Mouse (Mus musculus) Patski (cell line): ENCODE data around the gene Arhgap31. TPM values are rescaled to one million over a fixed set of nuclear protein-coding genes. Genes with fewer than 3 reads are reported as not detected.
A peak's percentile ranks its signal among the peaks of the same experiment; 100 is the strongest.

ENCODE experiments used
- ATAC-seq: fragments of 100-300 bp; one replicate; pipeline ENCODE4 v1.8.0; 2021
- CTCF ChIA-PET: fragments of 350-600 bp; sonication (Branson Sonifier 250); formaldehyde crosslinking; loops from one replicate; lab custom pipeline; 2022; ENCODE audit warnings: inconsistent platforms; lab: Charles Lee
- POLR2A ChIA-PET: fragments of 350-600 bp; sonication (Branson Sonifier 250); formaldehyde crosslinking; loops from one replicate; lab custom pipeline; 2022; ENCODE audit warnings: antibody characterized with exemption, inconsistent platforms; lab: Charles Lee
- DNase-seq: peaks from one replicate; pipeline ENCODE4 v3.0.0-alpha.2; 2011; ENCODE audit warnings: low read depth, low spot score
- H3K27me3 ChIP-seq: fragments of 371-371 bp; one replicate; pipeline ENCODE4 v1.5.1; 2021
- CTCF ChIP-seq: fragments of 100-300 bp; IDR thresholded peaks from one replicate; pipeline ENCODE4 v1.5.1; 2021
- in situ Hi-C: fragments of 300-500 bp; cut with MboI; formaldehyde crosslinking; loops from 3 replicates; pipeline ENCODE4 v1.11.1; 2018; ENCODE audit warnings: low pct_unique_long_range_greater_than_20kb, mixed read lengths
- polyA plus RNA-seq: library from polyadenylated mRNA; unstranded; gene quantifications from one replicate; pipeline ENCODE4 v1.2.3, GENCODE M21; 2021

The Arhgap31 gene
- polyA plus RNA-seq, 1 experiment from 2014 or later, result 0.24 TPM

DNA sequence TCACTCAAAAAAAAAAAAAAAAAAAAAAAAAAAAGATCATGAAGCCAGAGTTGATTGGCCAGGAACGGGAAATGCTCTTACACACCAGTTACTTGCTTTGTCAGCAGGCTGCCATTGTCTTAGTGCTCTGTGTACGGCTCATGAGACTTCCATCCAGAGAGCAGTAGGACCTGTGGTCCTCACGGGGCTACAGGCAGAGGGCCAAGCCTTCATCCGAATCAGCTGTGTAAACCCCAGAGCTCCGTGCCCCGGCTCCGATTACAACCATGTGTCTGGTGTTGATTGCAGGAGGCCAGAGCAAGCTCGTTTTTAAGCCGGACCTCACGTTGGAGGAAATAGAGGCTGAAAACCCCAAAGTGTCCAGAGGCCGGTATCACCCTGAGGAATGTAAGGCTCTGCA lies 40.6 kb upstream of the Arhgap31 start:
- ChIA-PET POLR2A (no interaction called here), CTCF (no interaction called here)
- no peak for TF ChIP-seq CTCF
- DNase-seq (no peak), ATAC-seq (no peak)
- no peaks in the 10 kb centered on the region for H3K27me3 ChIP-seq
- in situ Hi-C loops, result no loop called here

GRCm38 (mm10) chr16:38750803-38751202 lies 37.7 kb upstream of the Arhgap31 start:
- in situ Hi-C loops, result no loop called here
- DNase-seq (no peak), ATAC-seq (no peak)
- H3K27me3 ChIP-seq, result no peaks in the 10 kb centered on the region
- POLR2A ChIA-PET, result no interaction called here
- TF ChIP-seq CTCF, result no peak
- CTCF ChIA-PET, result no interaction called here

- CTCF ChIA-PET, result interaction anchor here (0.8 kb wide), 1 partner anchor 12 kb away, joined by 3 read pairs; no protein-coding TSS in a partner anchor
- in situ Hi-C loops, result no loop called here
- DNase-seq, result no peak
- H3K27me3 ChIP-seq, result peaks cover 10% of the 10 kb centered on the region
- TF ChIP-seq CTCF, result no peak
- POLR2A ChIA-PET, result no interaction called here
- no peak for ATAC-seq
Observed at GRCm38 (mm10) chr16:38743941-38744673, 31.0 kb upstream of the Arhgap31 start.

DNA sequence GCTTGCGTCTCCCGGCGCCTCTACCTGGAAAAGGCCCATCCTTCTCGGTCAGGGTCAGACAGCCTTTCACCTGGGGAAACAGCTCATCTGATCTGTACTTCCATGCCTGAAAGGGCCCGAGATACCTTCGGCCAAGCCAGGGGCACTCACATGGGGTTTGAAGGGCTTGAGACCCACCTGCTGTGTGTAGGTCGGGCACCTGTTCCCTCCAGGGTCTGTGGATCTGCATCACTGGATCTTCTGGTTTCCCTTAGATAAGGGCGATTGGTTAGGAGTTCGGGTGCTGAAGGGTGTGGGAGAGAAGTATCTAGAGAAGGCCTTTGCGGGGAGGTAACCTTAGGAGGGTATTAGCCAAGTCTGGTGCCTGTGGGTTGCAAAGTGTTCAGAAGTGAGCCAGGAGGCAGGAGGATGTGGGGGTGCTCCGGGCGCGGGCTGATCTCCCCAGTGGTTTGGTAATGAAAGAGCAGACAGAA lies 29.6 kb upstream of the Arhgap31 start:
- in situ Hi-C loops, result no loop called here
- DNase-seq (peak; percentile 17), ATAC-seq (peak; percentile 70)
- peaks cover 11% of the 10 kb centered on the region for H3K27me3 ChIP-seq
- CTCF ChIA-PET, result interaction anchor here (1.1 kb wide), 1 partner anchor 21 kb away, joined by 3 read pairs; no protein-coding TSS in a partner anchor
- POLR2A ChIA-PET, result no interaction called here
- TF ChIP-seq CTCF, result no peak

DNA sequence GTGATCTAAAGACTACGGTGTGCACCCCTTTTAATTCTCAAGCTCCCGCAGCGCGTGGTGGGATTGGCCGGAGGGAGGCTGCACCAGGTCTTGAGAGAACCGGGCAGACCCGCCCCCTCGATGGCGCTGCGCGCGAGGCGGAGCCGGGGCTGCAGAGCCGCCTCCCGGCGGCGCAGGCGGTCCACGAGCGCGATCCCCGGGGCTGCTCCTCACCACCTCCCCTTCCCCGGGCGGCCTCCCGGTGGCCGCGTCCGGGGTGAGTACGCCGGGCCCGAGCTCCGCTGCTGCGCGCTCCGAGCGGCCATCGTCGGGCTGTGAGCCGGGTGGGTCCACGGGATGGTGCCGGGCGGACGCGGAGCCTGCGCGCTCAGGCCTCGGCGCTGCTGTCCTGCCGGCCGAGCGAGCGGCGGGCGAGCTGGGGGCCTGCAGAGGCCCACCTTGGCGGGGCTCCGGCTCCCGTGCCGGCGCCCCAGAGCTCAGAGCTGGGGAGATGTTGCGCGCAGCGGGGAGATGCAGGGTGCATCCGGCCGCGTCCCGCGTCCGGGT lies 29.1 kb upstream of the Arhgap31 start, which contains the start of gene B4galt4:
Gene B4galt4 (plus strand): TSS at position 152 of the 546 bp plus-strand sequence.
- peak; percentile 28 for TF ChIP-seq CTCF
- POLR2A ChIA-PET, result no interaction called here
- in situ Hi-C loops, result no loop called here

DNA sequence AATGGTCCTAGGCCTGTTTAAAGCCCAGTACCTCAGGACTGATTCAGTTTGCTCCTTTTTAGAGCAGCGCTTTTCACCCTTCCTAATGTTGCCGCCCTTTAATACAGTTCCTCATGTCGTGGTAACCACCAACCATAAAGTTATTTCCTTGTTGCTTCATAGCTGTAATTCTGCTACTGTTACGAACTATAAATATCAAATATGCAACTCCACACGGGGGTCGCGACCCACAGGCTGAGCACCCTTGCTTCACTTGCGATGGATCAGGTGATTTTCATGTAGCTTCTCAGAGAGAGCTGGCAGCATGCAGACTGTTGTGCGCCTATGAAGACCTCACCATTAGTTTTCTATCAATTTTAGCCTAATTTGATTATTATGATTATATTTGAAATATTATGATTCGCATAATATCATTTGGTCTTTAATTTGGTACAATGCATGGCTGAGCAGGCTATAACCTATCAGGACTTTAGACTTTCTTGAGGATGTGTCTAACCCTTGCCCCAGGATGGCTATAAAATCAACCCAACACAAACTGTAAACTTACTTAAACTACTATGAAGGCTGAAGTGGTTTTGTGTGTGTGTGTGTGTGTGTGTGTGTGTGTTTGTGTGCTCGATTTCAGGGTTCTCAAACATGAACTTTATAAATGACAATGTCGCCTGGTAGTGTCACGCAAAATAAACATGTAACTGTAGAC lies 28.3 kb upstream of the Arhgap31 start:
- TF ChIP-seq CTCF, result no peak
- ChIA-PET CTCF (interaction anchor here (1.1 kb wide), 1 partner anchor 22 kb away, joined by 3 read pairs; no protein-coding TSS in a partner anchor), POLR2A (no interaction called here)
- DNase-seq (no peak), ATAC-seq (no peak)
- in situ Hi-C loops, result no loop called here
- H3K27me3 ChIP-seq, result peaks cover 11% of the 10 kb centered on the region

More for the DNA sequence above, 29.1 kb upstream of the Arhgap31 start, which contains the start of gene B4galt4:
- peaks cover 11% of the 10 kb centered on the region for H3K27me3 ChIP-seq
- DNase-seq (no peak), ATAC-seq (peak; percentile 94)
- CTCF ChIA-PET, result interaction anchor here (1.1 kb wide), 1 partner anchor 21 kb away, joined by 3 read pairs; no protein-coding TSS in a partner anchor

- no peak for TF ChIP-seq CTCF
- peaks cover 30% of the 10 kb centered on the region for H3K27me3 ChIP-seq
- ATAC-seq (no peak), DNase-seq (no peak)
- ChIA-PET POLR2A (no interaction called here), CTCF (no interaction called here)
- in situ Hi-C loops, result no loop called here
Observed at GRCm38 (mm10) chr16:38730921-38731320, 17.8 kb upstream of the Arhgap31 start.

- CTCF ChIA-PET, result interaction anchor here (0.9 to 2.2 kb wide), 4 partner anchors 23 to 98 kb away, joined by 3 to 10 read pairs (median 3); no protein-coding TSS in a partner anchor
- ATAC-seq (peak; percentile 54), DNase-seq (no peak)
- in situ Hi-C loops, result loop anchor here (10.0 kb wide), 2 partner anchors 105 to 185 kb away; no protein-coding TSS in a partner anchor
- peak; percentile 71 for TF ChIP-seq CTCF
- H3K27me3 ChIP-seq, result peaks cover 25% of the 10 kb centered on the region
- POLR2A ChIA-PET, result no interaction called here
Observed at GRCm38 (mm10) chr16:38729610-38730288, 16.7 kb upstream of the Arhgap31 start.

DNA sequence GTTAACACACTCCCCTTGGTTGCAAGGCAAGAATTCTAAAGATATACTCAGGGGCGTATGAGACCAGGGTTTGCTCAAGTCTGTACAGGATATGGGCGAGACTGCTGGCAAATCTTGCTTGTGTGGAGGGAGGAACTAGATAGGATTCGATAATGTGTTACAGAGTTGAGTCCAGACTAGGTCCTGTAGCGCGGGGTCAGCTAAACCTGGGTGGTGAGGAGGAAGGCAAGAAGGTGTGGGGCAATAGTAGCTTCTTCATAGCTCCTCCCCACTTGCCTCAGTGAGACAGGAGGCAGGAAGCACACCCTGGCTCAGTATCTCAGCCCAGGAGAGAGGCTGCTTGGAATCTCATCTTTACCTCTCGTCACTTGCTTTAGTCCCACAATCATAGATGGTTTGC lies 16.1 kb upstream of the Arhgap31 start:
- POLR2A ChIA-PET, result no interaction called here
- ATAC-seq (no peak), DNase-seq (no peak)
- H3K27me3 ChIP-seq, result peaks cover 30% of the 10 kb centered on the region
- no peak for TF ChIP-seq CTCF
- CTCF ChIA-PET, result interaction anchor here (0.9 to 2.2 kb wide), 4 partner anchors 22 to 98 kb away, joined by 3 to 10 read pairs (median 3); no protein-coding TSS in a partner anchor
- in situ Hi-C loops, result loop anchor here (10.0 kb wide), 2 partner anchors 104 to 184 kb away; no protein-coding TSS in a partner anchor
